Mouse (Mus musculus) forebrain, embryonic 11.5 days (tissue): ENCODE measurements at regions not wholly inside any gene's neighbourhood (a gene's known extent, or its start where the extent isn't known, plus 50 kb on each side); places are given as distances from the start of the nearest gene placed in this dataset.
"Not testable (repeated sequence)": the region's sequence is repeated elsewhere in the genome, so short reads cannot be mapped to it uniquely, and the experiment has no call there.

ENCODE experiments used
- ATAC-seq: fragments of 200-750 bp; cut with Nextera tagmentation; replicated peaks from 2 replicates; pipeline ENCODE4 v1.8.0; 2017; ENCODE audit warnings: moderate TSS enrichment; ENCODE audit not compliant: low FRiP score
- DNase-seq: peaks from one replicate; pipeline ENCODE4 v3.0.0-alpha.2; 2017; ENCODE audit warnings: low spot score
- H3K27ac ChIP-seq: fragments of 300-500 bp; sonication (generic); 2 replicates; pipeline ENCODE4 v1.5.1; 2014; ENCODE audit warnings: low read depth, low read length
- H3K27me3 ChIP-seq: fragments of 300-500 bp; sonication (generic); 2 replicates; pipeline ENCODE4 v1.6.1; 2014; ENCODE audit warnings: mild to moderate bottlenecking, low read length, mixed read lengths; ENCODE audit not compliant: control insufficient read depth, insufficient read depth
- H3K36me3 ChIP-seq: fragments of 300-500 bp; sonication (generic); 2 replicates; pipeline ENCODE4 v1.6.1; 2014; ENCODE audit warnings: mild to moderate bottlenecking, low read length, moderate library complexity, mixed read lengths; ENCODE audit not compliant: control insufficient read depth, insufficient read depth
- H3K4me1 ChIP-seq: fragments of 300-500 bp; sonication (generic); replicated peaks from 2 replicates; pipeline ENCODE4 v1.6.1; 2014; ENCODE audit warnings: low read length, mixed read lengths; ENCODE audit not compliant: control insufficient read depth, insufficient read depth
- H3K4me2 ChIP-seq: fragments of 300-500 bp; sonication (generic); 2 replicates; pipeline ENCODE4 v1.6.1; 2014; ENCODE audit warnings: low read depth, mild to moderate bottlenecking, low read length, moderate library complexity, mixed read lengths; ENCODE audit not compliant: severe bottlenecking
- H3K4me3 ChIP-seq: fragments of 300-500 bp; sonication (generic); 2 replicates; pipeline ENCODE4 v1.5.1; 2014; ENCODE audit warnings: low read depth, low read length
- H3K9ac ChIP-seq: fragments of 300-500 bp; sonication (generic); 2 replicates; pipeline ENCODE4 v1.6.1; 2014; ENCODE audit warnings: low read length
- H3K9me3 ChIP-seq: fragments of 300-500 bp; sonication (generic); 2 replicates; pipeline ENCODE4 v1.6.1; 2016; ENCODE audit warnings: low read length, mixed read lengths; ENCODE audit not compliant: control insufficient read depth
- WGBS: fragments of 180-500 bp; shearing (Covaris S2); extraction: QIAGEN DNeasy Blood & Tissue Kit; methylation state at CpG from one replicate; pipeline ENCODE4 v1.1.7; 2014; 5-methylcytosine and 5-hydroxymethylcytosine counted together

DNA sequence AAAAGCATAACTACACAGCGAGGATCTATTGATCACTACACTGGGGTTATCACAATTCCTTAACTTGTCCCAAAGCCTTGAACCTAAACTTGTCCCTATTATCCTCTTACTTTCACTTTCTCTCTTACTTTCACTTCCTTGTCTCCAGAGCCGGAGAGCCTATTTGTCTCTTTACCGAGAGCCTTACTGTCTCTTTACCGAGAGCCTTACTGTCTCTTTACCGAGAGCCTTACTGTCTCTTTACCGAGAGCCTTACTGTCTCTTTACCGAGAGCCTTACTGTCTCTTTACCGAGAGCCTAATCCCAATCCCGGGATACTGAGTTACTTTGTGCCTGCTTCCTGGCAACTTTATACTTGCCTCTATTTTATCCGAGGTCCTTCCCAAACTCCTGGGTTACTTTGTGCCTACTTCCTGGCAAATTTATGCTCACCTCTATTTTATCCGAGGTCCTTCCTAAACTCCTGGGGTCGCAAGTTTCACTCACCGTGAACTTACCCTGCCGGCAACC lies 335.3 kb upstream of the Ccng1 start:
- not testable (repeated sequence) for H3K4me1 ChIP-seq, ATAC-seq, H3K4me3 ChIP-seq, H3K9me3 ChIP-seq, H3K36me3 ChIP-seq, H3K4me2 ChIP-seq, DNase-seq, H3K27me3 ChIP-seq, H3K9ac ChIP-seq, H3K27ac ChIP-seq
- 98% methylated on average over 9 of the region's 14 CpGs for WGBS

DNA sequence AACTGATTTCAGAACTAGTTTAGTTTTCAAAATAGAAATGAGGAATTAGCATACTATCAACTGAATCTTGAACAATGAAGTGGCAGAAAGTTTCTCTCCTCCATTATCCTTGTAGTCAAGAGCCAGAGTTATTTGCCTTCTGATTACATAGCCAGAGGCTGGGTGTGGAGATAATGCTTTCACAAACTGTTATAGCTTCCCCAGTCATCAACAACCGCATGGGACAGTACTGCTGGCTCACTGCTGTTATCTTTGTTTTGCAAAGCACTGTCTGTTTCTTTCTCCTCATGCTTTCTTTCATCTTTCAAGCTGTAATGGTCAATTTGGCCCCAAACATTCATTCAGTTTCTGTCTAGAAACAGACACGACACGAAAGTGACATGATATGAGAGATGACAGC lies 308.5 kb upstream of the Ccng1 start:
- DNase-seq (no peak), ATAC-seq (no peak)
- WGBS = 78% methylated on average over 3 of the region's 3 CpGs
- H3K4me1 ChIP-seq = no peaks in the 10 kb centered on the region
- no peaks in the 10 kb centered on the region for H3K9me3 ChIP-seq
- H3K9ac ChIP-seq = no peak overlapping the region
- no peak overlapping the region for H3K27ac ChIP-seq
- H3K4me3 ChIP-seq = no peak overlapping the region
- no peak overlapping the region for H3K4me2 ChIP-seq
- H3K27me3 ChIP-seq = no peaks in the 10 kb centered on the region
- H3K36me3 ChIP-seq = no peaks in the 10 kb centered on the region

DNA sequence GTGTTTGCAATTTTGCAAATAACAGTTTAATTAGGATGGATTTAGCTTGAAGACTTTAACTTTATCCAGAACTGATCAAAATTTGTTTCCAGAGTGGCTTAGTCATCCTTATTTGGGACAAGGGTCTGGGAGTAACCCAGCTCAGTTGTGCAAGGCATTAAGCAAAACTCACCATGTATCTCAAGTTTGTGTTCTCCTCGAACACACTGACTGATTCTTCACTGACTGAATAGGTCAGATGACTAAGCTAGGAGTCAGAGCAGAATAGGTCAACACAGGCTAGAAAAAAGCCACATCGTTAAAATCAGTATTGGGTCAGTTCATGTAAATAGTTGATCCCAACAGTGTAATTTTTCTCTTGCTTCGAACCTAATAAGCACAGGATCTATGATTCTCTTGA lies 302.7 kb upstream of the Ccng1 start:
- ATAC-seq (no peak), DNase-seq (no peak)
- 76% methylated on average over 3 of the region's 3 CpGs for WGBS
- Histone ChIP-seq H3K36me3 (no peaks in the 10 kb centered on the region), H3K9ac (no peak overlapping the region), H3K27me3 (no peaks in the 10 kb centered on the region), H3K4me1 (no peaks in the 10 kb centered on the region), H3K27ac (no peak overlapping the region), H3K9me3 (no peaks in the 10 kb centered on the region), H3K4me3 (no peak overlapping the region), H3K4me2 (no peak overlapping the region)

DNA sequence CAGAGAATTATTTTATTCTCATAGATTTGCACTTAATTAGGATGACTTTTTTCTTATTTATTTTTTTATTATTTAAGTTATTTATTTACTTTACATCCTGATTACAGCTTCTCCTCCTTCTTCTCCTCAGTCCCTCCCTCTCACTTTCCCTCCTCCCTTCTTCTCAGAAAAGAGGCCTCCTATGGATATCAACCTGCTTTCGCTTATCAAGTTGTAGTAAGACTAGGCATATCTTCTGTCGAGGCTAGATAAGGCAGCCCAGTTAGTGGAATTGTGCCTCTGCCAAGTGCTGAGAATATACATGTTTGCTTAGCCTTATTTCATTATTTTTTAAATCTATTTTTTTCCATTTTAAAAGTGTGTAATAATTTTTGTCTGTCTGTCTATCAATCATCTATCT lies 274.9 kb upstream of the Ccng1 start:
- WGBS = 97% methylated on average over 2 of the region's 2 CpGs
- no peaks in the 10 kb centered on the region for H3K9me3 ChIP-seq
- no peak overlapping the region for H3K4me2 ChIP-seq
- H3K9ac ChIP-seq = no peak overlapping the region
- H3K4me1 ChIP-seq = no peaks in the 10 kb centered on the region
- DNase-seq (no peak), ATAC-seq (no peak)
- H3K27me3 ChIP-seq = no peaks in the 10 kb centered on the region
- H3K36me3 ChIP-seq = no peaks in the 10 kb centered on the region
- H3K27ac ChIP-seq = no peak overlapping the region
- H3K4me3 ChIP-seq = no peak overlapping the region

DNA sequence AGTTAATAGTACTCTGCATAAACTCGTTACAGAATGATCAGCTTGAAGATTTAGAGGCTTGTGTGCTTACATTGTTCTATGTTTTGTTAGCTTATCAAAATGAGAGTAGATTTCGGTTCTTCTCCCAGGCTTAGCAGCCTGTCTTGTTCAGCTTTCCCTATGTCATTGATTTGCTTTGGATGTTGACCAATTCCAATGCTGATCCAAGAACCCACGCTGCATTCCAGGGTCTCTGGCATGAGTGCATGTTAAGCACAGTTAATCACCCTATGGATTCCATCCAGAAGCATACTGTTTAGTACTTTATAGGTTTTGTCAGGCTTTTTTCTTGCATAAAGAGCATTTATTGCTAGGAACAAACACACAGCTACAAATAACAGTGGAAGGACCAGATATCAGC lies 255.0 kb upstream of the Ccng1 start:
- 69% methylated on average over 3 of the region's 3 CpGs for WGBS
- no peak overlapping the region for H3K27ac ChIP-seq
- no peaks in the 10 kb centered on the region for H3K9me3 ChIP-seq
- no peaks in the 10 kb centered on the region for H3K27me3 ChIP-seq
- H3K4me1 ChIP-seq = no peaks in the 10 kb centered on the region
- ATAC-seq (no peak), DNase-seq (no peak)
- H3K36me3 ChIP-seq = no peaks in the 10 kb centered on the region
- H3K4me2 ChIP-seq = no peak overlapping the region
- no peak overlapping the region for H3K9ac ChIP-seq
- no peak overlapping the region for H3K4me3 ChIP-seq

DNA sequence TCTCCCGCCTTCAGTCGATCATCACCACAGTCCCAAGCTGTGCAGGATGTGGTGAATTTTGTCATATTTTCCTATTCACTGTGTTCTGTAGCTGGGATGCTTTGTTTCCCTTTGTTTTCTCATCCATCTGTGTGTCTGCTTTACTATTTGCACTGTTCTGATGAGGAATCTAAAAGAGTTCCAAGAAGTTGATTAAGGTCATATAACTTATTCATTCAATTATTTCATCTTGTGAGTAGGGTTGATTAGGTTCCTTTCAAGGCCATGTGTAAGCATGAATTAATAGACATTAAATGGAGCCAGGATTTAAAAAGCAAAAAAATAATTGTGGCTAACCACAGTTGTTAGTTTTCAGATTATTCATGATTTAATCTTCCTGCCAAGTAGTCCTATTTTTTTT lies 217.7 kb upstream of the Ccng1 start:
- Histone ChIP-seq H3K9ac (no peak overlapping the region), H3K4me3 (no peak overlapping the region), H3K27ac (no peak overlapping the region), H3K9me3 (no peaks in the 10 kb centered on the region), H3K27me3 (no peaks in the 10 kb centered on the region), H3K36me3 (no peaks in the 10 kb centered on the region), H3K4me2 (no peak overlapping the region), H3K4me1 (no peaks in the 10 kb centered on the region)
- no peak for DNase-seq
- WGBS = 97% methylated on average over 2 of the region's 2 CpGs
- ATAC-seq = no peak

DNA sequence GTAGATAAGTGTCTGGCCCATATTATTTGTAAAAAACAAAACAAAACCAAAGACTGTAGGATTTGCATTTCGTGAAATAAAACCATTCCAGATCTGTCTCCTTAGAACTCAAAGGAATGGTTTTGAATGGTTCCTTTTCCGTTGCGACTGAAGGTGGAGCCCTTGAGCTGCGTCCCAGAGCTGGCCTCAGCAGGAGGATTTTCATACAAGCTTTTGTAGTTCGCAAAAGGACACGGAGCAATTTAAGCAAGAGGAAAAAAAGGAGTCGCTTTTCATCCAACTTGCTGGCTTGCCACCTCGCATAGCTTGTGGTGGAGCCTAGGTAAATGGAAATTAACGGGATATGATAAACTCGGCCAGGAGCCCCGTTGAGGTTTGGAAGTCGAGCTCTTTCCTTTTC lies 172.1 kb upstream of the Ccng1 start:
- H3K9ac ChIP-seq = no peak overlapping the region; the same call in 1 of the 2 replicates
- ATAC-seq (peak; percentile 81), DNase-seq (peak; percentile 74)
- no peaks in the 10 kb centered on the region for H3K27me3 ChIP-seq
- H3K36me3 ChIP-seq = no peaks in the 10 kb centered on the region
- no peak overlapping the region for H3K27ac ChIP-seq
- H3K4me2 ChIP-seq = peak overlapping the region; percentile 48; the same call in 1 of the 2 replicates
- H3K9me3 ChIP-seq = no peaks in the 10 kb centered on the region
- WGBS = 3% methylated on average over 12 of the region's 12 CpGs
- H3K4me3 ChIP-seq = peak overlapping the region; percentile 21
- H3K4me1 ChIP-seq = no peaks in the 10 kb centered on the region

DNA sequence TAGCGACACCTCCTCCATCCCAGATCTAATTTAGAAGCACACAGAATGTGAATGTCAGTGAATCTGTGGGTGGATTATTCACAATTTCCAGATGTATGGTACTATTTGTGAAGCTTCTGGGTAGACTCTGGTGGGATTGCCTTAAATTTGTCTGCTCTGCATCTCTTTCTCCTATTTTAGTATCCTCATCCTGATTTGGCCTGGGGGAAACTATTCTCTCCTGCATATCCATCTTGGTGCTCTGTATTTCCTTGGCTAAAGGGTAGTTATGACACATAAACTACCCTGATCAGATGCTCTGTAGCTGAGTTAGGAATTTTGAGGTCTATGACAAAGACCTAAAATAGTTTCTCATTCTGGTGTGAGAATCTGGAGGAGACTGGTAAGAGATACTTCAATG lies 136.4 kb upstream of the Ccng1 start:
- Histone ChIP-seq H3K9me3 (no peaks in the 10 kb centered on the region), H3K9ac (no peak overlapping the region), H3K36me3 (no peaks in the 10 kb centered on the region), H3K27ac (no peak overlapping the region), H3K4me2 (no peak overlapping the region), H3K4me3 (no peak overlapping the region), H3K27me3 (no peaks in the 10 kb centered on the region), H3K4me1 (no peaks in the 10 kb centered on the region)
- WGBS = 96% methylated on average over 1 of the region's 1 CpGs
- ATAC-seq = no peak
- no peak for DNase-seq

DNA sequence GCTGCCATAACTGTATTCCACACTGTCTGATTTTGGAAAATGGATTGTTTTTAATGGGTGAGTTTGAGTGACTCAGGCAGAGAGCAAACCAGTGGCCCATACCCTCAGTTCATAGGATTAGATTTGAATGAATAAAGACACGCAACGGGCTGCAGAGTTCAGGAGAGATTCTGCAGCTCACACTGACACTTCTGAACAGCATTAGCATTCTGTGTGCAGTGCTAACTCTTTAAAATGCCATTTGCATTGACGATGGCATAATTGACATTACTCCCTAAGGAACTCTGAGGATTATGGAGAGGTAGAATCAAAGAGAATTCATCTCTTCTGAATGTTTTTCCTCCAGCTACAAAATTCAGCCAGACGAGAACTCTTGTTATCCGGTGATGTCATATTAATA lies 129.4 kb upstream of the Ccng1 start:
- no peak for DNase-seq
- WGBS = 67% methylated on average over 5 of the region's 5 CpGs

More for the DNA sequence above, 129.4 kb upstream of the Ccng1 start:
- no peak for ATAC-seq
- Histone ChIP-seq H3K27ac (no peak overlapping the region), H3K9me3 (no peaks in the 10 kb centered on the region), H3K27me3 (no peaks in the 10 kb centered on the region), H3K4me1 (no peaks in the 10 kb centered on the region), H3K9ac (no peak overlapping the region), H3K4me2 (no peak overlapping the region), H3K36me3 (no peaks in the 10 kb centered on the region), H3K4me3 (no peak overlapping the region)
